Mouse (Mus musculus): ENCODE data around the gene Nvl. TPM values are rescaled to one million over a fixed set of nuclear protein-coding genes. Genes with fewer than 3 reads are reported as not detected.

Gene Nvl
- 10 to 100 TPM; 34.4 to 34.7 TPM for total RNA-seq (2021)
- long read RNA-seq, experiment 1, full-length matches to known transcripts, result 8 of 33 reads
- long read RNA-seq, experiment 1, partial matches to known transcripts, result 6 of 33 reads
- long read RNA-seq, experiment 1, other reads (novel, unspliced or antisense), result 19 of 33 reads
- long read RNA-seq, experiment 2, full-length matches to known transcripts, result 16 of 49 reads
- long read RNA-seq, experiment 2, partial matches to known transcripts, result 3 of 49 reads
- long read RNA-seq, experiment 2, other reads (novel, unspliced or antisense), result 30 of 49 reads

DNA sequence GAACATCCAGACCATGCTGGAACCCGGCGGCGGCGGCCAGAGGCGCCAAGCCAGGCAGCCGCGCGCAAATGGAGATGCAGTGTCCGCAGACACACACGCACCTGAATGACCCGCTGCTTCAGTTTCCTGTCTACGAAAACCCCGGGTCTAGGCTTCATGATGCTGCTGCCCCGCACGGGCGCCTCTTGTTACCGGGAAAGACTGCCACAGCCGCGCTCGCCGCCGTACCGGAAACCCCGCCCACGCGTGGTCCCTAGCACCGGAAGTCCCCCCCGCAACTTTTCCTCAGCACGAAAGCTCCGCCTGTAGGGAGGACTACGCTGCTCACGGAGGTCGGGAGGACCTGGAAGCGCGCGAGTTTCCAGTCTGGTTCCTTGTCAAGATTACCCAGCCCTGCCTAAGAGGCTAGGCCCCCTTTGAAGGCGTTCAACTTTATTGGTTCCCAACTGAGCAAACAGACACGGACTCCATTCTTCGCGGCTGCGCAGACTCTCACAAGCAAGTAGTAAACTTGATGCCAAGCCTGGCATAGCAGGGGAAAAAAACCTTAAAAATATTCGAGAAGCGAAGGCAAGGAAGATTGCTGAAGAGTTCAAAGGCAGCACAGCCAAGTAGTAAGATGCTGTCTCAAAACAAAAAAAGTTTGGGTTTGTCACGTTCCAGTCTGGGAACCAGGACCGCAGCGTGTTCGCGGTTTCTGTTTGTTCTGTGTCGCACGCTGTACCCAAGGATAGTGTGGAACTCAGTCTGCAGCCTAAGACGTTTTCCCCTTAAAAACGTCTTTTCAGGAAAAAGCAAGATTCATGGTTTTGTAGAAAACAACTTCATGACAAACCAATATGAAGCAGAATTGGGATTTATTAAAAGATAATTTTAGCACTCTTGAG is at the start of gene Nvl, which contains the start of gene Cnih4:
Gene Nvl, minus strand, starts transcription at position 255 of the 887 bp plus-strand sequence.
Gene Cnih4, plus strand, starts transcription at position 744 of the 887 bp plus-strand sequence.
- DNase-seq (ENCODE audit: low spot score in 2 of 2), result peak; percentile 94
- Histone ChIP-seq H3K4me3 (peak within 1 kb of the TSS; percentile 88), H3K27ac (peak within 1 kb of the TSS; percentile 87)
- TF ChIP-seq CTCF (conservative IDR thresholded peaks at IDR 0.05), result no peak; the same call in 1 of the 2 replicates

- no peak for TF ChIP-seq CTCF (conservative IDR thresholded peaks at IDR 0.05)
- no peak for DNase-seq (ENCODE audit: low spot score in 2 of 2)
- no peak overlapping the region for H3K4me3 ChIP-seq
- H3K27ac ChIP-seq, result no peak overlapping the region
These were observed 44.9 kb upstream of the Nvl start for GRCm38 (mm10) chr1:181188925-181189324.

- no peak for TF ChIP-seq CTCF (conservative IDR thresholded peaks at IDR 0.05)
- Histone ChIP-seq H3K27ac (no peak overlapping the region), H3K4me3 (no peak overlapping the region)
- no peak for DNase-seq (ENCODE audit: low spot score in 2 of 2)
These were observed 26.2 kb upstream of the Nvl start for GRCm38 (mm10) chr1:181170210-181170609.

DNA sequence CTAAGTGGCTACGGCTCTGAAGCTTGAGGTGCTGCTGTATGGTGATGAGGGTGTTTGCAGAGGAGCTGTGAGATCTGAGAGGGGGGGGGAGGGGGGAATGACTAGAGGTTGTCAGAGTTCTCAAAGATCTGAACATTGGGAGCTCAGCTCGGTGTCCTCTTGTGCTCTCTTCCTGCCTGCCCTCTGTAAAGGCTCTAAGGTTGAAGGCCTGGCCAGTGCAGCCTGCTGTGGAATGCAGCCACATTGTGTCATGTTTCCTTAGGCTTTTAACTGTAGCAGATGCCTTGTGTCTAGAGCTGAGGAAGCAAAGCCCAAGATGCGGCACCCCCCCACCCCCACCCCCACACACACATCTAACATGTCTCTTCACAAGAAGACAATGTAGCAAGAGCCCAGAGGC is 24.4 kb upstream of the Nvl start:
- Histone ChIP-seq H3K27ac (no peak overlapping the region), H3K4me3 (no peak overlapping the region)
- no peak for DNase-seq (ENCODE audit: low spot score in 2 of 2)
- no peak for TF ChIP-seq CTCF (conservative IDR thresholded peaks at IDR 0.05)

DNA sequence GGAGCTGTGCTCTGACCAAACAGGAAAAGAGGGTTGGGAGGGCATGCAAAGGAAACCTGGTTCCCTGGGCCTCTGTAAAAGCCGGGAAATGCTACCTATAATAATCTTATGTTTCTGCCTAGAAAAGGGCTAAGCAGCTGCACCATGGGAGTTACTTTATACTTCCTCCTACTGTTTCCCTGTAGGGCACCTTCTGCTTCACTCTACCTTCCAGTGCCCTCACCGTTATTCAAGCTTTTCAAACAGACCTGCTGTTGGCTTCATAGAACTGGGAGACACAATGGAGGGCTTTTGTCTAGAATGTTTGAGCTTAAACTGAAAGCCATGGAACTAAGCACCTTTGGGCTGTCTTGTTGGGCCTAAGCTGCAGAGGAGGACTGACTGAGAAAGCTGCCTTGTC is 23.8 kb upstream of the Nvl start:
- Histone ChIP-seq H3K4me3 (no peak overlapping the region), H3K27ac (peak overlapping the region; percentile 28; the same call in 1 of the 2 replicates)
- DNase-seq (ENCODE audit: low spot score in 2 of 2), result no peak
- no peak for TF ChIP-seq CTCF (conservative IDR thresholded peaks at IDR 0.05)

GRCm38 (mm10) chr1:181151541-181151940 is 7.5 kb upstream of the Nvl start:
- no peak for DNase-seq (ENCODE audit: low spot score in 2 of 2)
- H3K27ac ChIP-seq, result peak overlapping the region; percentile 89; the same call in 1 of the 2 replicates
- H3K4me3 ChIP-seq, result peak overlapping the region; percentile 70
- TF ChIP-seq CTCF (conservative IDR thresholded peaks at IDR 0.05), result no peak

DNA sequence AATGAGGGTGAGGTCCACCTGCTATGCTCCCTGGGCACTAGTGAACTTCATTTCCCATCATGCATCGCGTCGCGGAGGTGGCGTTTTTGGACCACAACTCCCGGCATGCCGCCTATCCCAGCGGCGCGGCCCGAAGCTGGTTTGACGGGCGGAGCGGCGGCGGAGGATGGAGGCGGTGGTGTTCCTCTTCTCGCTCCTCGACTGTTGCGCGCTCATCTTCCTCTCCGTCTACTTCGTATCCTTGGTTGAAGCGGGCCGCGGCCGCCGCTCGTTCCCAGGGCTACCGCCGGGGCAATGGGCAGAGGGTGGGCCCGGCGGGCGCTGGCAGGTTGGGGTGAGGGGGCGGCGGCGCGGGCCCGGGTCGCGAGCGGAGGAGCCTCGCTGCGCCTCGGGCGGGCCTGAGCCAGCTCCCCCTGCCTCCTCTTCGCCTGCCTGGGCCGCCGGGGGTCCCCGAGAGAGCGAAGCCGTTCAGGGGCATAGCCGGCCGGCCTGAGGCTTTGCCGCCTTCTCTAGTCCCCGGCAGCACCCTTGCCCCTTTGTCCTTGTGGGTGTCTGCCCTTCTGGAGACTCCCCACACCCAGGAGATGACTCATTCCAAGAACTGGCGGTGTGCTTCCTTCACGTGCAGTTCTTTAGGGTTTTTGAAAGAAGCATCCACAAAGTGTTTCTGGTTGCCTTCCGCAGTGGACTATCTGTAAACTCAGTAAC is 7.0 kb upstream of the Nvl start:
- no peak for TF ChIP-seq CTCF (conservative IDR thresholded peaks at IDR 0.05)
- peak; percentile 91 to 94 for DNase-seq (ENCODE audit: low spot score in 2 of 2)
- Histone ChIP-seq H3K4me3 (peak overlapping the region; percentile 70), H3K27ac (peak overlapping the region; percentile 89)

- H3K27ac ChIP-seq, result peak overlapping the region; percentile 89; the same call in 1 of the 2 replicates
- no peak for TF ChIP-seq CTCF (conservative IDR thresholded peaks at IDR 0.05)
- H3K4me3 ChIP-seq, result peak overlapping the region; percentile 70; the same call in 1 of the 2 replicates
- no peak for DNase-seq (ENCODE audit: low spot score in 2 of 2)
These were observed 6.4 kb upstream of the Nvl start for GRCm38 (mm10) chr1:181150431-181150826.

DNA sequence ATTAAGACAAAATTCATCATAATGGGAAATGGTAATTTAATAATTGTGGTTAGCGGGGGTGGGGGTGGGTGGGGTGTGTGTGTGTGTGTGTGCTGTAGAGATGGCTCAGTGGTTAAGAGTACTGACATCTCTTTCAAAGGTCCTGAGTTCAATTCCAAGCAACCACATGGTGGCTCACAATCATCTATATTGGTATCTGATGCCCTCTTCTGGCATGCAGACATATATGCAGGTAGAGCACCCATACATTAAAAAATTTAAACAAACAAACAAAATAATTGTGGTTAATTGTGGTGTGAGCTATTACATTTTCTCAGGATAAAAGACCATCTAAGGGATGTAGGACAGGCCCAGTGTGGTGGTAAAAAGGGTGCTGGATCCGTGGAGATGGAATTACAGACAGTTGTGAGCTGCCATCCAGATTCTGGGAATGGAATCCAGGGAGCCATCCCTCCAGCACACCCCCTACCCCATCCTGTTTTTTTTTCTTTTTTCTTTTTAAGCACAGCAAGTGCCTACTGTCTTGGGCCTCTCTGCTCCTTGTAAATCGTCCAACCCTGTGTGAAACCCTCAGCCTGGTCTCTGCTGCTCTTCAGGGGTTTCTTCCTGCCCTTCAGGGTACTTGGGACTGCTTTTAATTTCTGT is 5.5 kb upstream of the Nvl start:
- no peak overlapping the region for H3K27ac ChIP-seq
- no peak for DNase-seq (ENCODE audit: low spot score in 2 of 2)
- H3K4me3 ChIP-seq, result no peak overlapping the region
- TF ChIP-seq CTCF (conservative IDR thresholded peaks at IDR 0.05), result peak; percentile 37

DNA sequence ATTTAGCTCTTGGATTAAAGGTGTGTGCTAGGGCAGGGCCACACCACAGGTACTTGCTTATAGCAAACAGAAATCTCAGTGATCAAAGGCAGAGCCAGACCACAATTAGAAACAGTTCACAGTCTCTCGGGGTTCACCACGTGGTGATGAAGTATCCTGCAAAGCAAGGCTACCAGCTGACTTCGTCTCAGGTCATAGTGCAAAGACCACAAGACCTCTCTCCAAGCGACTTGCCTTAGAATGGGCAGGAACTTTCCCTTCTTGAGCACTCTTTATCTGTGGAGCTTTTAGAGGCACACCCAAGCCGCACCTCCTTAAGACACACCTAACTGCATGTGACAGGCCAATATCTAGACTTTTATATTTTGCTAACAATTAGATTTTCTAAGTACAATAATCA is 4.5 kb upstream of the Nvl start:
- Histone ChIP-seq H3K4me3 (no peak overlapping the region), H3K27ac (peak overlapping the region; percentile 11; the same call in 1 of the 2 replicates)
- no peak for TF ChIP-seq CTCF (conservative IDR thresholded peaks at IDR 0.05)
- DNase-seq (ENCODE audit: low spot score in 2 of 2), result no peak

GRCm38 (mm10) chr1:181146187-181146586 is 2.2 kb upstream of the Nvl start:
- H3K27ac ChIP-seq, result no peak overlapping the region
- TF ChIP-seq CTCF (conservative IDR thresholded peaks at IDR 0.05), result no peak

GRCm38 (mm10) chr1:181144966-181145365 is 962 bp upstream of the Nvl start:
- TF ChIP-seq CTCF (conservative IDR thresholded peaks at IDR 0.05), result no peak
- Histone ChIP-seq H3K4me3 (peak overlapping the region; percentile 88), H3K27ac (peak overlapping the region; percentile 87; the same call in 1 of the 2 replicates)
- DNase-seq (ENCODE audit: low spot score in 2 of 2), result no peak

More at GRCm38 (mm10) chr1:181146187-181146586, 2.2 kb upstream of the Nvl start:
- DNase-seq (ENCODE audit: low spot score in 2 of 2), result no peak
- H3K4me3 ChIP-seq, result no peak overlapping the region

Measured in layer of hippocampus, adult 2 months (tissue).